24 mouse cellular contexts compared by ENCODE assay signal in the genomic region with DNA sequence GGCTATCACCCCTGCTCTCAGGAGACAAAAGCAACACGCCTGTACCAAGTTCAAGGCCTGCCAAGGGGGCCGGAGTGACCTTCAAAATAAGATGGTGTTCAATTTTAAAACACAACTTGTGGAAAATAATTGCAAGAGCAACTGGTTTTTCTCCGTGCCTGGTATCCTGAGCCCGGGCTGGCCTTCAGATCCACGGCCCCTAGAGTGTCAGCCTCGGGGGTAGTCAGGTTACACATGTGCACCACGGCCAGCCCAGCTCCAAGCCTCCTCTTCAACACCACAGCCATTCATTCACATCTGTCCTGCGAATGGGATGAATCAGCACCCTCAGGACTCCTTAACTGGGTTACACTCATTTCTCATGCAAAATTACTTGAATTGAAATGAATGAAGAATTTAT.
"Had no signal": no experiment of that assay in that cellular context is flagged by ENCODE, and none has a peak within 500 bp of the region (broad histone marks: within the 10 kb centered on the region; RNA-seq: fewer than 3 reads in every experiment).

No protein-coding gene starts in this region.

- H3K4me1 ChIP-seq: liver, embryonic 15.5 days had no signal

- H3K9me3 ChIP-seq: heart, embryonic 12.5 days; hindbrain, embryonic 12.5 days; intestine, embryonic 15.5 days; limb, embryonic 10.5 days; limb, embryonic 12.5 days; liver, embryonic 13.5 days; liver, embryonic 15.5 days had no signal

- H3K4me2 ChIP-seq: heart, embryonic 12.5 days; hindbrain, embryonic 12.5 days; hindbrain, embryonic 14.5 days; intestine, embryonic 15.5 days; limb, embryonic 12.5 days; liver, embryonic 11.5 days; liver, embryonic 13.5 days; liver, embryonic 15.5 days had no signal

- H3K9ac ChIP-seq: heart, embryonic 12.5 days; hindbrain, embryonic 12.5 days; hindbrain, embryonic 14.5 days; intestine, embryonic 15.5 days; limb, embryonic 12.5 days; liver, embryonic 13.5 days; liver, embryonic 15.5 days had no signal

- ATAC-seq: hindbrain, embryonic 16.5 days; inflammation-experienced regulatory T-cells, adult 6 months; intestine, embryonic 15.5 days; intestine, postnatal 0 days had no signal

- DNase-seq: heart, adult 2 months; heart, postnatal 10 days; heart, postnatal 36 days; kidney, adult 18-20 months; kidney, adult 8-10 months; kidney, postnatal 10 days; kidney, postnatal 25 days; kidney, postnatal 4 days; liver; liver, embryonic 13.5 days had no signal

- H3K27ac ChIP-seq: heart, adult 2 months; hindbrain, embryonic 10.5 days; hindbrain, embryonic 12.5 days; hindbrain, embryonic 14.5 days; intestine, embryonic 15.5 days; layer of hippocampus, adult 2 months; left cerebral cortex, adult 2 months; limb, embryonic 10.5 days; limb, embryonic 12.5 days; liver, embryonic 13.5 days; liver, embryonic 15.5 days had no signal

- H3K4me3 ChIP-seq: heart, adult 2 months; heart, embryonic 12.5 days; hindbrain, embryonic 10.5 days; hindbrain, embryonic 12.5 days; intestine, embryonic 15.5 days; layer of hippocampus, adult 2 months; left cerebral cortex, adult 2 months; limb, embryonic 10.5 days; limb, embryonic 12.5 days; liver, embryonic 13.5 days; liver, embryonic 15.5 days had no signal

- H3K27me3 ChIP-seq: heart, embryonic 12.5 days; hindbrain, embryonic 12.5 days; intestine, embryonic 15.5 days; limb, embryonic 12.5 days; liver, embryonic 13.5 days; liver, embryonic 15.5 days had no signal
